In genomic region chr7:110709606-110710005, GRCm38 (mm10) we compare ENCODE assay signal across 28 mouse cellular contexts. TPM values are rescaled to one million over a fixed set of nuclear protein-coding genes. Genes with fewer than 3 reads are reported as not detected.
A peak's percentile ranks its signal among the peaks of the same experiment; 100 is the strongest.
DNase-seq lines count a peak whose midpoint lies in the region; ATAC-seq and TF ChIP-seq lines count a peak whose summit lies in the region.
"Had no signal": no experiment of that assay in that cellular context is flagged by ENCODE, and none has a peak within 500 bp of the region (broad histone marks: within the 10 kb centered on the region; RNA-seq: fewer than 3 reads in every experiment).

No protein-coding gene starts in this region.

- TF ChIP-seq CTCF in thymus, adult 2 months (IDR thresholded peaks at IDR 0.05; ENCODE audit: borderline replicate concordance, control insufficient read depth, extremely low read depth, insufficient read depth, low read length, poor library complexity) = no peak

- ATAC-seq in inflammation-experienced regulatory T-cells, adult 6 months = peak; percentile 38
- ATAC-seq: forebrain, embryonic 13.5 days; hindbrain, postnatal 0 days; intestine, embryonic 16.5 days; midbrain, embryonic 16.5 days had no signal

- peak; percentile 53 to 56 for DNase-seq in heart, adult 18-20 months
- no peak for DNase-seq in heart, adult 8-10 months (ENCODE audit: low spot score)
- DNase-seq in thymus, postnatal 25 days = peak; percentile 25
- no peak for DNase-seq in thymus, adult 2 months
- DNase-seq in layer of hippocampus, adult 11-12 months (ENCODE audit: low spot score) = no peak
- DNase-seq: adrenal gland, adult 8-10 months; B cell, adult 2 months; cerebellum, adult 8-10 months; cerebellum, postnatal 25 days; heart, postnatal 14 days; kidney, adult 9 months; kidney, postnatal 10 days; layer of hippocampus, adult 9-11 months; lung, embryonic 14.5 days; lung, postnatal 14 days; right cerebral cortex, adult 18-20 months; spleen, adult 18-20 months had no signal

- H3K36me3 ChIP-seq in thymus, adult 2 months (ENCODE audit: control insufficient read depth, insufficient read depth, low read length) = no peaks in the 10 kb centered on the region
- H3K36me3 ChIP-seq: embryonic facial prominence, embryonic 10.5 days; embryonic facial prominence, embryonic 15.5 days; heart, embryonic 13.5 days; hindbrain, embryonic 12.5 days; limb, embryonic 12.5 days; liver, embryonic 15.5 days had no signal

- 11% methylated on average over 6 of the region's 6 CpGs for WGBS in thymus, adult 2 months

- H3K27me3 ChIP-seq in thymus, adult 2 months (ENCODE audit: control insufficient read depth, insufficient read depth, low read length) = no peaks in the 10 kb centered on the region
- H3K27me3 ChIP-seq: embryonic facial prominence, embryonic 15.5 days; forebrain, embryonic 13.5 days; limb, embryonic 12.5 days; liver, embryonic 15.5 days had no signal

- TF ChIP-seq POLR2A in thymus, adult 2 months (IDR thresholded peaks at IDR 0.05; ENCODE audit: control insufficient read depth, extremely low read depth, insufficient read depth, low read length, poor library complexity) = no peak

- peaks cover 2% of the 10 kb centered on the region for H3K4me1 ChIP-seq in thymus, adult 2 months (replicated peaks; ENCODE audit: control insufficient read depth, insufficient read depth, low read length)
- H3K4me1 ChIP-seq: hindbrain, embryonic 12.5 days had no signal

- H3K4me3 ChIP-seq in thymus, adult 2 months (ENCODE audit: control insufficient read depth, insufficient read depth, low read length) = no peak overlapping the region
- H3K4me3 ChIP-seq: embryonic facial prominence, embryonic 10.5 days; embryonic facial prominence, embryonic 15.5 days; forebrain, embryonic 13.5 days; heart, embryonic 13.5 days; hindbrain, embryonic 12.5 days; limb, embryonic 12.5 days; liver, embryonic 15.5 days had no signal

- no peak overlapping the region for H3K27ac ChIP-seq in thymus, adult 2 months (ENCODE audit: control insufficient read depth, insufficient read depth, low read length)
- H3K27ac ChIP-seq: embryonic facial prominence, embryonic 10.5 days; embryonic facial prominence, embryonic 15.5 days; forebrain, embryonic 13.5 days; heart, embryonic 13.5 days; hindbrain, embryonic 12.5 days; hindbrain, postnatal 0 days; limb, embryonic 12.5 days; liver, embryonic 15.5 days had no signal

RNA-seq across cellular contexts. Expression of gene Ampd3, which starts 58.4 kb away (rescaled TPM):
- 10 to 100 TPM; 31.3 to 34.4 TPM for total RNA-seq in heart, adult 18-20 months (2021)
- total RNA-seq in heart, adult 8-10 months (2022) = 10 to 100 TPM; 28.4 to 42.8 (median 34.3) TPM
- 6.8 and 9.8 TPM in 2 replicates for polyA plus RNA-seq in thymus, adult 2 months (2012; rRNA removed)
- 1 to 10 TPM; 1.5 to 6.0 (median 5.0) TPM for polyA plus RNA-seq in inflammation-experienced regulatory T-cells, adult 6 months (2017; shearing (Covaris generic))

Comparison
In these comparisons a context has a peak if more than half of its experiments do, and no peak if none do; other contexts are left out.
1. DNase-seq: peak in heart, adult 18-20 months (2 of 2) and thymus, postnatal 25 days (single experiment); none in heart, adult 8-10 months (single experiment), thymus, adult 2 months (single experiment) and layer of hippocampus, adult 11-12 months (single experiment).